Mouse (Mus musculus) cerebellum, postnatal 14 days (tissue): ENCODE results near the gene Zp1.

Source experiments
- DNase-seq, 2 experiments: peaks; one replicate each; pipeline ENCODE4 v3.0.0; 2021; ENCODE audit warnings: mixed read lengths in 2 of 2

Zp1 gene

GRCm38 (mm10) chr19:10920532-10920931 lies at the start of gene Zp1:
Zp1 (minus strand) TSS chr19:10920632.
- DNase-seq = no peak

- DNase-seq = no peak
Measured at GRCm38 (mm10) chr19:10968578-10968977, 48.1 kb upstream of the Zp1 start.

- no peak for DNase-seq
Measured at GRCm38 (mm10) chr19:10965721-10966120, 45.3 kb upstream of the Zp1 start.

GRCm38 (mm10) chr19:10959978-10960346 lies 39.5 kb upstream of the Zp1 start:
- no peak for DNase-seq

- DNase-seq = peak; percentile 82 to 84
Measured at GRCm38 (mm10) chr19:10959085-10959977, 38.9 kb upstream of the Zp1 start.

GRCm38 (mm10) chr19:10952021-10952939 lies 31.8 kb upstream of the Zp1 start:
- DNase-seq = peak; percentile 34 to 48

GRCm38 (mm10) chr19:10949558-10949957 lies 29.1 kb upstream of the Zp1 start:
- DNase-seq = no peak

- DNase-seq = peak; percentile 96 to 97
Measured at GRCm38 (mm10) chr19:10949112-10949511, 28.7 kb upstream of the Zp1 start, which contains the start of gene Ccdc86. Ccdc86 (minus strand) TSS chr19:10949266.

GRCm38 (mm10) chr19:10948416-10948815 lies 28.0 kb upstream of the Zp1 start:
- peak in 1 of 2 experiments; percentile 29 for DNase-seq

GRCm38 (mm10) chr19:10947219-10947618 lies 26.8 kb upstream of the Zp1 start:
- no peak for DNase-seq

GRCm38 (mm10) chr19:10946506-10946905 lies 26.1 kb upstream of the Zp1 start:
- peak; percentile 29 to 54 for DNase-seq

GRCm38 (mm10) chr19:10943955-10944354 lies 23.5 kb upstream of the Zp1 start:
- no peak for DNase-seq

GRCm38 (mm10) chr19:10940801-10941457 lies 20.5 kb upstream of the Zp1 start:
- DNase-seq = peak in 1 of 2 experiments; percentile 44

- peak; percentile 89 to 92 for DNase-seq
Measured at GRCm38 (mm10) chr19:10940097-10940800, 19.8 kb upstream of the Zp1 start.

- DNase-seq = no peak
Measured at GRCm38 (mm10) chr19:10938771-10939170, 18.3 kb upstream of the Zp1 start.

- no peak for DNase-seq
Measured at GRCm38 (mm10) chr19:10937110-10937563, 16.7 kb upstream of the Zp1 start, which contains the start of gene Ptgdr2. Ptgdr2 (plus strand) TSS chr19:10937160.

GRCm38 (mm10) chr19:10936077-10936476 lies 15.6 kb upstream of the Zp1 start:
- no peak for DNase-seq

- DNase-seq = no peak
Measured at GRCm38 (mm10) chr19:10935029-10935428, 14.6 kb upstream of the Zp1 start.

- DNase-seq = no peak
Measured at GRCm38 (mm10) chr19:10930641-10931040, 10.2 kb upstream of the Zp1 start.

- DNase-seq = no peak
Measured at GRCm38 (mm10) chr19:10926666-10927065, 6.2 kb upstream of the Zp1 start.

GRCm38 (mm10) chr19:10926123-10926621 lies 5.7 kb upstream of the Zp1 start:
- no peak for DNase-seq

- no peak for DNase-seq
Measured at GRCm38 (mm10) chr19:10924220-10924619, 3.8 kb upstream of the Zp1 start.
